Mouse (Mus musculus) subcutaneous adipose tissue, adult 2 months (tissue): ENCODE measurements around the gene Apobec1. TPM values are rescaled to one million over a fixed set of nuclear protein-coding genes. Genes with fewer than 3 reads are reported as not detected.

Experiments used
- polyA plus RNA-seq: library from polyadenylated mRNA; depleted of rRNA; stranded (reverse); fragments of >200 nt; gene quantifications from 2 replicates; pipeline ENCODE4 v1.2.3, GENCODE M21; 2012; ENCODE audit warnings: low replicate concordance; rRNA removed

Gene Apobec1
- 46.7 and 60.4 TPM in 2 replicates for polyA plus RNA-seq

DNA sequence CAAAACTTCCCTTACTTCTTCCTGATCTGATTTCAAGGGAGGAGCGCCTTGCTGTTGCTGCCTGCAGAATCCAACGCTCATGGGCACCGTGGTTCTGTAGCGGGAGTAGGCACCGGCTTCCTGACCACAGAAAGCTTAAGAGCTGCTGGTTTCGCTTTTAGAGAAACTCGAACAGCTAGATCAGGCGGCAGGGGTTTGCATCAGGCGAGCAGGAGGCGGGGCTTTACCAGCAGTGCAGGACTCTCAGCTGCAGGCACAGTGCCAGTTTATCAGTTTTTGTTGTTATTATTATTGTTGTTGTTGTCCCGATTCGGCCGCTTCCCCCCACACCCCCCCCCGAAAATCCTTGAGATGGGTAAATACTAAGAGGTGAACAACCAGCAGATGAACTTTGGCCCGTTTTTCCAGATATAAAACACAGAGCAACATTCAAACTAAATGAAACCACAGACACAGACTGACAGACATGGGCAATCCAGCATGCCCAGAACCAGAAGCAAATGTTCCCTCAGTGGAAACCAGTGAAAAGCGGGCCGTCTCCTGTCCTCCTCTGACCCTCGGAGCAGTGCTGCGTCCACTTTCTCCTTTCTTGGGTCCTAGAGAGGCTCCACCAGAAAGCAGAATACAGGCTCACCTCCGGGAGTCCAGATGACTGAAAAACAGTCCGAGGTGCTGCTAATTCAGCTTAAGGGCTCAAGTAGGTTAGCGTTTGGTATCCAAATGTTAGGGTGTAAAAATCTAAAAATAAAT lies at the start of gene Apobec1:
Gene Apobec1 (minus strand): TSS at position 203 of the 750 bp plus-strand sequence.

DNA sequence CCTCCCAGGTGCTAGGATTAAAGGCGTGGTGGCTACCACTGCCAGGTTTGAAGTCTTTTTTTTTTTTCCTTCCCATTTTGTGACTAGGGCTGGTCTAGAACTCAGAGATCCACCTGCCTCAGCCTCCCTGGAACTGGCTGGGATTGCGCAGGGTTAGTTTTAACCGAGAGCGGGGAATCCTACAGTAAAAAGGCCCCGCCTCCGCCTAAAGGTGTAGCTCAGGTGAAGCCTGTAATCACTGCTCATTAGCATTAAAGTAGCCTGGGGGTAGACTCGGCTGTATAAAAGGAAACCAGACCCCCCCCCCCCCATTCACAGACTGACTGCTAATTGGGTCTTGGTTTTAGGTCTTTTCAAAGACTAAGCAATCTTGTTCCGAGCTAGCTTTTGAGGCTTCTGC lies 23.9 kb upstream of the Apobec1 start, which contains the start of gene Dppa3:
Gene Dppa3 (plus strand): TSS at position 301 of the 400 bp plus-strand sequence.

DNA sequence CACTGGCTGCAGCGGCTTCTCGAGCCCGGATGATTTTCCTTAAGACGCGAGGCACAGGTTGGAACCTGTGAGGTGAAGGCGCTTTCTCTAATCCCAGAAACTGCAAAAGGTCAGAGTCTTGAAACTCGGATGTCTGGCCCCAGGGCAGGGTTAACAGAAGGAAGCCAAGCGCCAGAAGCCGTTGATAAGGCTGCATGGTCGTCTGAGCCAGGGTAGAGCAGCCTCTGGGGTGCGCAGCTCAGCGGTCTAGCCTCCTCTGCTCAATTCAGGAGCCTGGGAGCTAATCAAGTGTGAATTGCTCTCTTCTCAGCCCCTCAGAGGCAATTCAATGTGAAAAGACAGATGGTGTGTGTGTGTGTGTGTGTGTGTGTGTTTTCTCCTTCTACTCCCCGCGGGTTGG lies 7.5 kb upstream of the Apobec1 start, which contains the start of gene Gdf3:
Gene Gdf3 (minus strand): TSS at position 317 of the 400 bp plus-strand sequence.

DNA sequence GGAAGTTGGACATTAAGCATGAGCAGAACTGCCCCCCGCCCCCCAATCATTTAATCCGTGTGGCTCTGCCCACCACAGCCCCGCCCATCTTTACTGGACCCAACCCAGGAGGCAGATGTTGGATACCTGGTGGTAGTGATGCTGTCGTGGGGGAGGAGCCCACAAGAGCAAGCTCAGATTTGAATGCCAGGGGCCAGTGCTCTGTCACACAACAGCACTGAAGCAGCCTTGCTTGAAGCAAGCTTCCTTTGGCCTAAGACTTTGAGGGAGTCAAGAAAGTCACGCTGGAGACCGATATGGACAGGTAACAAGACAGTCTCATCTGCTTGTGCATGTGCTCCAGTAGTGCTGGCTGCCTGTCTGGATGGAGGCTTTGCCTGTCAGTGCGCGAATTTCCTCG lies 48.6 kb downstream of the Apobec1 start, which contains the start of gene Aicda:
Gene Aicda (plus strand): TSS at position 196 of the 400 bp plus-strand sequence.

Other genes with a start within 250 kb of the Apobec1 start
- gene Rimklb, start 103.7 kb downstream of the Apobec1 start, polyA plus RNA-seq: 0.11 and 0.49 TPM in 2 replicates
- gene Mfap5, start 96.6 kb downstream of the Apobec1 start, polyA plus RNA-seq: 392 and 474 TPM in 2 replicates
- gene Aicda, start 48.6 kb downstream of the Apobec1 start, polyA plus RNA-seq: not detected in 2 replicates
- gene Gdf3, start 7.6 kb upstream of the Apobec1 start, polyA plus RNA-seq: 0.11 and 0.58 TPM in 2 replicates
- not detected in 2 replicates for gene Dppa3, start 24.0 kb upstream of the Apobec1 start, polyA plus RNA-seq
- 0.50 TPM in 1 of 2 replicates, not detected in the other for gene Nanog, start 105.0 kb upstream of the Apobec1 start, polyA plus RNA-seq
- 2.0 and 10.3 TPM in 2 replicates for gene Slc2a3, start 199.2 kb upstream of the Apobec1 start, polyA plus RNA-seq
- gene Foxj2, start 217.5 kb upstream of the Apobec1 start, polyA plus RNA-seq: 10.9 and 17.5 TPM in 2 replicates